Mouse (Mus musculus): ENCODE measurements around the gene Fbxo33. TPM values are rescaled to one million over a fixed set of nuclear protein-coding genes. Genes with fewer than 3 reads are reported as not detected.

Fbxo33 gene
- polyA plus RNA-seq, 1 experiment, result 31.7 TPM

DNA sequence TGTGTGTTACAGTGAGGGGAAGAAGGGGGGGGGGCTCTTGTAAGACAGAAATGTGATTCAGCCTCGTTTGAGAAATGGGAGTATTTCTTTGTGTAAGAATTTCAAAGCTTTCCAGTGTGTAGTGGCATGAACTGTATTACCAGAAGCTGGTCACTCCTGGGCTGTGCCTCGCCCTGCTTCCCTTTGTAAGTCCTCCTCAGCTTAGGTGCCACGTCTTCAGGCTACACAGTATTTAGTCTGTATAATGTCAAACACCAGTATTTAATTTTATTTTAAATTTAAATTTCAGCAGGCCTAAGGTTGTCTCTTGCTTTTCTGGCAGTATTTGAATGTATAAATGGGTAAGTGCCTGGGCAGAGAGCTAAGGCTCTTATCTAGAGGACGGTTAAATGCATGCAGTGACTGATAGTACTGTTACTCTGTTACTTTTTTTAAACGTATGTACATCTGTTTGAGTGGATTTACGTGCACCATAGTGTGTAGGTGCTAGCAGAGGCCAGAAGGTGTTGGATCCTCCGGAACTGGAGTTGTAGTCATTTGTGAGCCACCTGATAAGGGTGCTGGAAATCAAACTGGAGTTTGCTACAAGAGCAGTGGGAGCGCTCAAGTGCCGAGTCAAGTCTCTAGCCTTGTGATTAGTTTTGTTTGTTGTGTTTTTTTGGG is 25.1 kb downstream of the Fbxo33 start:
- no peak overlapping the region; the same call in 1 of the 2 replicates for H3K27ac ChIP-seq (ENCODE audit: control insufficient read depth, insufficient read depth, low read depth, low read length, poor library complexity)
- no peak overlapping the region for H3K4me3 ChIP-seq (replicated peaks; ENCODE audit: control insufficient read depth, low read depth, low read length)
- WGBS, result 64% methylated on average over 9 of the region's 9 CpGs
- no peaks in the 10 kb centered on the region; the same call in 1 of the 2 replicates for H3K4me1 ChIP-seq (ENCODE audit: control insufficient read depth, insufficient read depth, low read length)
- no peak for TF ChIP-seq CTCF (IDR thresholded peaks at IDR 0.05; ENCODE audit: control insufficient read depth, insufficient read depth, low read length)
- TF ChIP-seq POLR2A (IDR thresholded peaks at IDR 0.05; ENCODE audit: borderline replicate concordance, control insufficient read depth, low read depth, low read length), result no peak

DNA sequence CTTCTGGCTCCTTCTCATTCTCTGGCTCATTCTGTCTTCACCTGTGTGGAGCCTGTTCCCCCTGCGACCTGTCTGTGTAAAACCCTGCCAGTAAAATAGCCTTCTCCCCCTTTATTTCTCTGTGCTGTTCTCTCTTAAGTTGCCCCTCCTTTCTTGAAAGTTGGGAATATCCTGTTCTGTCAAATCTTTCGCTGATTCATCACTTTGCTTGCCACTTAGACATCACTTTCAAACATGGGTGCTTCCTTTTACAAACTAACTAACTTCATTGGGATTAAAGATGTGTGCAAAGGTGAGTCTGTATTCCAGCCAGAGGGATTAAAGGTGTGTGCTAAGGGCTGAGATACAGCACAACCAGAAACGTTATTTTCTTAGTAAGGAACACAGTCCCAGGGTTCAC is 25.9 kb downstream of the Fbxo33 start:
- H3K4me1 ChIP-seq (ENCODE audit: control insufficient read depth, insufficient read depth, low read length), result no peaks in the 10 kb centered on the region; the same call in 1 of the 2 replicates
- TF ChIP-seq CTCF (IDR thresholded peaks at IDR 0.05; ENCODE audit: control insufficient read depth, insufficient read depth, low read length), result no peak
- TF ChIP-seq POLR2A (IDR thresholded peaks at IDR 0.05; ENCODE audit: borderline replicate concordance, control insufficient read depth, low read depth, low read length), result no peak
- H3K4me3 ChIP-seq (replicated peaks; ENCODE audit: control insufficient read depth, low read depth, low read length), result no peak overlapping the region
- no peak overlapping the region for H3K27ac ChIP-seq (ENCODE audit: control insufficient read depth, insufficient read depth, low read depth, low read length, poor library complexity)
- 75% methylated on average over 3 of the region's 3 CpGs for WGBS

DNA sequence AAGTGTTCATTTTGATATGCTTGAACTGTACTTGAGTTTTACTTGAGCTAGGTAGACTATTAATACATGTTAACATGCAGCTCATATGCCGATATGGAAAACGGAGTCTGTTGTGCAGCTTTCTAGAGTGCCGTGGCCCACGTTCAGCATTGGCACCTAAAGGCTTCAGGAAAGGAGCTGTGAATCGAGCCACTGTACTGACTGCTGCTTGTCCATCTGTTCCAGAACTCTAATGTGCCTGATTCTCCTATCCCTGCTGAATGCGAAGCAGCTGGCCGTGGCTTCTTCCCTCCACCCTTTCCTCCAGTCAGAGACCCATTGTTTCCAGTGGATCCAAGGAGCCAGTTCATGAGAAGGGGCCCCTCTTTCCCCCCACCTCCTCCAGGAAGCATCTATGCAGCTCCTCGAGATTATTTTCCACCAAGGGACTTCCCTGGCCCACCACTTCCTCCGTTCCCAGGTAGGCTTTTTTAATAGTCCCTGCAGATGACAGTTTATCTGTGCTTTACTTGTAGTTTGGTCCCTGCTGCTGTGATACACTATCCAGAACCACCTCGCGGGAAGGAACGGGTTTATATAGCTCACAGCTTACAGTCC is 31.3 kb downstream of the Fbxo33 start:
- WGBS, result 86% methylated on average over 12 of the region's 12 CpGs
- no peak overlapping the region for H3K27ac ChIP-seq (ENCODE audit: control insufficient read depth, insufficient read depth, low read depth, low read length, poor library complexity)
- H3K4me3 ChIP-seq (replicated peaks; ENCODE audit: control insufficient read depth, low read depth, low read length), result no peak overlapping the region
- no peak for TF ChIP-seq CTCF (IDR thresholded peaks at IDR 0.05; ENCODE audit: control insufficient read depth, insufficient read depth, low read length)
- no peak for TF ChIP-seq POLR2A (IDR thresholded peaks at IDR 0.05; ENCODE audit: borderline replicate concordance, control insufficient read depth, low read depth, low read length)
- no peaks in the 10 kb centered on the region for H3K4me1 ChIP-seq (ENCODE audit: control insufficient read depth, insufficient read depth, low read length)

DNA sequence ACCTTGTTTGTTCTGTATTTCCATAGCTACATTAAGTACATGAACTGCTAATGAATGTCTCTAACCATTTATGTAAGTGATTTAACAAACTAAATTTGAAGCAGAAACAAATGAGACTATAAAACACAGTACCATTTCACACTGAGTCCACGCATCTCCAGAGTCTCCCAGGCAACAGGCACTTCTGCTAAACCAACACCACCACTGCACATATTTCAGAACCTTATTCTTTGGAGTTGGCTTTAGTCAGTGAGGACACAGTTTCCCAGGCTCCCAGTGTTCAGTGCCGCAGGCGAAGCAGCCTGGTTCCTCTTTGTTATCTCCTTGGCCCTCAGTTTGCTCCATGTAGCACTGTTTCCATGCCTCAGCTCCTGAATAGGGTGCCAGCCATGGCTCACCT is 41.7 kb downstream of the Fbxo33 start:
- Histone ChIP-seq H3K4me1 (ENCODE audit: control insufficient read depth, insufficient read depth, low read length) (no peaks in the 10 kb centered on the region), H3K4me3 (replicated peaks; ENCODE audit: control insufficient read depth, low read depth, low read length) (no peak overlapping the region), H3K27ac (ENCODE audit: control insufficient read depth, insufficient read depth, low read depth, low read length, poor library complexity) (no peak overlapping the region)
- 87% methylated on average over 3 of the region's 3 CpGs for WGBS
- TF ChIP-seq CTCF (IDR thresholded peaks at IDR 0.05; ENCODE audit: control insufficient read depth, insufficient read depth, low read length) (no peak), POLR2A (IDR thresholded peaks at IDR 0.05; ENCODE audit: borderline replicate concordance, control insufficient read depth, low read depth, low read length) (no peak)

- WGBS, result 84% methylated on average over 4 of the region's 4 CpGs
These were observed 49.6 kb downstream of the Fbxo33 start for GRCm38 (mm10) chr12:59169935-59170334.

DNA sequence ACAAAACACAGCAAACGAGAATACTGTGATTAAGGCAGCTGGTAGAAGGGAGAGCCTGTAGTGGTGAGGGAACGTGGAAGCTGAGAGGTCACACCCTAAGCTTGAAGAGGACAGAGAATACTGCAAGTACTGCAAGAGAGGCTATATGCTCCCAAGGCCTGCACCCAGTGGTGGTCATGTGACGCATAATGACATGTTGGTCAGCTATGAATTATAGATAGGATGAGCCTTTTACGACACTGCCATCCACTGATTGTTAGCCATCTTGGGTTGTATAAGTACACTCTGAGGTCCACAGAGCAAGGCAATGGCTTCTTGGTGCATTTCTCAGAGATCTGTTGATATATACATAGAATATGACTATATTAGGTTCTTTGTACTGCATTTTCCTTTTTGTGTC is 53.0 kb downstream of the Fbxo33 start:
- WGBS, result 91% methylated on average over 4 of the region's 4 CpGs
- TF ChIP-seq POLR2A (IDR thresholded peaks at IDR 0.05; ENCODE audit: borderline replicate concordance, control insufficient read depth, low read depth, low read length) (no peak), CTCF (IDR thresholded peaks at IDR 0.05; ENCODE audit: control insufficient read depth, insufficient read depth, low read length) (no peak)
- H3K4me1 ChIP-seq (ENCODE audit: control insufficient read depth, insufficient read depth, low read length), result no peaks in the 10 kb centered on the region; the same call in 1 of the 2 replicates
- no peak overlapping the region for H3K4me3 ChIP-seq (replicated peaks; ENCODE audit: control insufficient read depth, low read depth, low read length)
- H3K27ac ChIP-seq (ENCODE audit: control insufficient read depth, insufficient read depth, low read depth, low read length, poor library complexity), result no peak overlapping the region

More at GRCm38 (mm10) chr12:59169935-59170334, 49.6 kb downstream of the Fbxo33 start:
- TF ChIP-seq CTCF (IDR thresholded peaks at IDR 0.05; ENCODE audit: control insufficient read depth, insufficient read depth, low read length), result no peak
- no peak for TF ChIP-seq POLR2A (IDR thresholded peaks at IDR 0.05; ENCODE audit: borderline replicate concordance, control insufficient read depth, low read depth, low read length)
- no peaks in the 10 kb centered on the region for H3K4me1 ChIP-seq (ENCODE audit: control insufficient read depth, insufficient read depth, low read length)
- H3K4me3 ChIP-seq (replicated peaks; ENCODE audit: control insufficient read depth, low read depth, low read length), result no peak overlapping the region
- no peak overlapping the region for H3K27ac ChIP-seq (ENCODE audit: control insufficient read depth, insufficient read depth, low read depth, low read length, poor library complexity)

DNA sequence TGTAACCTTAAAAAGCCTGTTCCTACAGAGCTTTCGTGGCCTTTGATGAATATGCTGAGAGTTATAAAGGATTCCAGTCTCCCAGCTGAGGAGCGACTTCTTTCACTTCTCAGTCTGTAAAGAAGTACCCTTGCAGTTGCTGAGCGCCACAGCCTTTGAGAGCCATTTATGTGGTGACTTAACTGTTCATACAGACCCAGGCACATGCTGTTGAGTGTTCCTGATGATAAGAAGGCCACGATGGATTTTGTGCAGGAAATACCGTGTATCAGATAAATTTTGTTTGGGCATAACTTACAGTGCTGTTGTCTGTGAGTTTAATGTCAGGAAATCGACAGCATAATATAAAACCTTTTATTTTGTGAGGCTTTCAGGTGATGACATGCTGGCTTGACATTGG is 55.0 kb downstream of the Fbxo33 start:
- Histone ChIP-seq H3K27ac (ENCODE audit: control insufficient read depth, insufficient read depth, low read depth, low read length, poor library complexity) (no peak overlapping the region), H3K4me1 (ENCODE audit: control insufficient read depth, insufficient read depth, low read length) (no peaks in the 10 kb centered on the region; the same call in 1 of the 2 replicates), H3K4me3 (replicated peaks; ENCODE audit: control insufficient read depth, low read depth, low read length) (no peak overlapping the region)
- 59% methylated on average over 6 of the region's 6 CpGs for whole genome bisulfite sequencing
- no peak for TF ChIP-seq POLR2A (IDR thresholded peaks at IDR 0.05; ENCODE audit: borderline replicate concordance, control insufficient read depth, low read depth, low read length)
- TF ChIP-seq CTCF (IDR thresholded peaks at IDR 0.05; ENCODE audit: control insufficient read depth, insufficient read depth, low read length), result no peak

DNA sequence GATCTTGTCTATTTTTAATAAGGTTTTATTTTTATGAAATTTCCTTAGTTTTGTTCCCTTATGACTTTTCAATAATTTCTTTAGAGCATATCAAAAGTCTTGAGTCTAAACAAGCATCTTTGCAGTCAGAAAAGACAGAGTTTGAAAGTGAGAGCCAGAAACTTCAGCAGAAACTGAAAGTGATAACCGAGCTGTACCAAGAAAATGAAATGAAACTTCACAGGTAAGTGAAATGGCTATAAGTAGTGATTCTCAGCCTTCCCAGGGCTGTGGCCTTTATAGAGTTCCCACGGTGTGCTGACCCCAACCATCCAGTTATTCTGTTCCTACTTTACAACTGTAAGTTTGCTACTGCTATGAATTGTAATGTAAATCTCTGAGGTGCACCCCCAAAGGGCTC is 56.7 kb downstream of the Fbxo33 start:
- no peak overlapping the region for H3K4me3 ChIP-seq (replicated peaks; ENCODE audit: control insufficient read depth, low read depth, low read length)
- TF ChIP-seq POLR2A (IDR thresholded peaks at IDR 0.05; ENCODE audit: borderline replicate concordance, control insufficient read depth, low read depth, low read length), result no peak
- no peak for TF ChIP-seq CTCF (IDR thresholded peaks at IDR 0.05; ENCODE audit: control insufficient read depth, insufficient read depth, low read length)
- no peaks in the 10 kb centered on the region; the same call in 1 of the 2 replicates for H3K4me1 ChIP-seq (ENCODE audit: control insufficient read depth, insufficient read depth, low read length)
- no peak overlapping the region for H3K27ac ChIP-seq (ENCODE audit: control insufficient read depth, insufficient read depth, low read depth, low read length, poor library complexity)
- 73% methylated on average over 2 of the region's 2 CpGs for WGBS

Measured in bone marrow, adult 2 months (tissue).